Mouse (Mus musculus) limb, embryonic 12.5 days (tissue): ENCODE results near the gene Ccp110. TPM values are rescaled to one million over a fixed set of nuclear protein-coding genes. Genes with fewer than 3 reads are reported as not detected.

Experiments
- ATAC-seq: fragments of 200-750 bp; cut with Nextera tagmentation; 2 replicates; pipeline ENCODE4 v1.8.0; 2017; ENCODE audit warnings: low read depth, moderate TSS enrichment; ENCODE audit not compliant: insufficient number of reproducible peaks, insufficient read depth, low FRiP score, low TSS enrichment
- H3K27ac ChIP-seq: fragments of 300-500 bp; sonication (generic); 2 replicates; pipeline ENCODE4 v1.5.1; 2016; ENCODE audit warnings: mild to moderate bottlenecking, moderate library complexity
- H3K27me3 ChIP-seq: fragments of 300-500 bp; sonication (generic); 2 replicates; pipeline ENCODE4 v1.6.1; 2016; ENCODE audit warnings: mild to moderate bottlenecking, moderate library complexity
- H3K36me3 ChIP-seq: fragments of 300-500 bp; sonication (generic); 2 replicates; pipeline ENCODE4 v1.6.1; 2016; ENCODE audit warnings: mild to moderate bottlenecking, moderate library complexity
- H3K4me1 ChIP-seq: fragments of 300-500 bp; sonication (generic); replicated peaks from 2 replicates; pipeline ENCODE4 v1.6.1; 2016
- H3K4me2 ChIP-seq: fragments of 300-500 bp; sonication (generic); 2 replicates; pipeline ENCODE4 v1.6.1; 2016; ENCODE audit warnings: mild to moderate bottlenecking, moderate library complexity
- H3K4me3 ChIP-seq: fragments of 300-500 bp; sonication (generic); replicated peaks from 2 replicates; pipeline ENCODE4 v1.5.1; 2016; ENCODE audit warnings: mild to moderate bottlenecking
- H3K9ac ChIP-seq: fragments of 300-500 bp; sonication (generic); replicated peaks from 2 replicates; pipeline ENCODE4 v1.6.1; 2016; ENCODE audit warnings: mild to moderate bottlenecking, moderate library complexity
- H3K9me3 ChIP-seq: fragments of 300-500 bp; sonication (generic); 2 replicates; pipeline ENCODE4 v1.6.1; 2016; ENCODE audit warnings: mild to moderate bottlenecking, moderate library complexity
- WGBS: fragments of 180-500 bp; shearing (Covaris S2); methylation state at CpG from one replicate; pipeline ENCODE4 v1.1.7; 2016; 5-methylcytosine and 5-hydroxymethylcytosine counted together
- polyA plus RNA-seq: library from polyadenylated mRNA; unstranded; fragments of >200 nt; fragmentation: Nextera tagmentation; extraction: Ambion mirVana; gene quantifications from 2 replicates; pipeline ENCODE4 v1.2.1, GENCODE M21; 2016

Gene Ccp110
- polyA plus RNA-seq = 31.8 and 33.2 TPM in 2 replicates

DNA sequence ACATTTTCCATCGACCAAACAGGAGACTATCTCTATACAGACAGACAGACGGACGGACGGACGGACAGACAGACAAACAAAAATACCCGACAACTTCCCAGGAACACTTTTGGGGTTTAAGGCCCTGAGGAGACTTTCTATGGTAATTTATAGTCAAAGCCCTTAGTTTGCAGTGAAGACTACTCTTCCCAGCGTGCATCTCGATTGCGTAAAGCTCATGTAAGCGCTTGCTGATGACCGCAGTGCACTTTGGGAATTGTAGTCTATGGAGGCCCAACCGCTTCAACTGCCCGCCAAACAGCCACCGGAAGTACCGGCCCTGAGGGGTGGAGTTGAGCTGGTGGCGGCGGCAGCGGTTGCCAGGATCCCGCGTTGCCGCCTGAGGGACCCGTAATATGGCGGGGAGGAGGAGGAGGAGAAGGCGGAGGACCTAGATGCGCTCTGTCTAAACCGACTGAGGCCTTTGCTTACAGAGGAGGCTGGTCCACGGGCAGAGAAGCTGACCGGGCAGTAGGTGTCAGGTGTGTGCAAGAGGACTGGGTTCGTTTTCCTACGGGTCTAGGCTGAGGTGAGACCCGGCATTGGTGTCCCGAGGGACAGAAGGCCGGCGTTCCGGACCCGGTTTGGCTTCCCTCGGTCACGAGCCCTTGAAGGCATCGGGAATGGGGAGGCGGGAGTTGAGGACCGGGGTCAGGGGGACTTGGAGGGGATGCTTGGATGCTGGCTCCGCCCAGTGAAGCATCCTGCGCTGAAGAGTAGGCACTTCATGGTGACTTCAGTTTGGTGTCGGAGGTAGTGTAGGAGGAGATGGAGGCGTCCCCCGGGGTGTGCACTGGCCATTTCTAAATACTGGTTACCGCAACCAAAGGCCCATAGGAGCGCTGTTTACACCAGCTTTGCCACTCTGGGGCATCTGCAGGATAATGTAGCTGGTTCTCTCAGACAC is at the start of gene Ccp110:
Gene Ccp110 (plus strand): TSS at position 325 of the 946 bp plus-strand sequence.
- WGBS = under 1% methylated on average over 48 of the region's 48 CpGs
- Histone ChIP-seq H3K4me1 (peaks cover 10% of the 10 kb centered on the region), H3K4me3 (peak within 1 kb of the TSS; percentile 67), H3K36me3 (peaks cover 11% of the 10 kb centered on the region; the same call in 1 of the 2 replicates), H3K27ac (no peak within 1 kb of the TSS), H3K4me2 (peak within 1 kb of the TSS; percentile 53), H3K9ac (peak within 1 kb of the TSS; percentile 72), H3K27me3 (no peaks in the 10 kb centered on the region), H3K9me3 (no peaks in the 10 kb centered on the region)
- peak; percentile 95 for ATAC-seq

DNA sequence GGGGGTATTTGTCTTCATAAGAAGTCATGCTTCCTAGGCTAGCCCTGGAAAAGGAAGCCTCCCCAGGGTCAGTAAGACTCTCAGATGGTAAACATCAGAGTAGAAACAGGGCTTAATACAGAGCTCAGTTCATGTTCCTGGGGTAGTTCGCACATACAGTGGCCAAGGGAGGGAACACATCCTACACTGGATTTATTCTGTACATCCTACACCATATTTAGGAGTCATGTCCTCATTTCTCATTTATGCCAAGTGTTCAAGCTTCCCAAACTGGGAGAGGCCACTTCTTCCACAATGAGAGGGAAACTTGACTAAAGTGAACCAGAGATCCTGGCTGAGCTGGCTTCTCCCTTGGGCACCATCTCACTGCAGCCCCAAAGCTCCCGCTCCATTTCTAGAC is 44.6 kb upstream of the Ccp110 start:
- no peak for ATAC-seq
- Histone ChIP-seq H3K36me3 (no peaks in the 10 kb centered on the region), H3K4me3 (no peak overlapping the region), H3K9me3 (peaks cover 9% of the 10 kb centered on the region; the same call in 1 of the 2 replicates), H3K27ac (no peak overlapping the region), H3K4me1 (no peaks in the 10 kb centered on the region), H3K27me3 (no peaks in the 10 kb centered on the region), H3K9ac (no peak overlapping the region), H3K4me2 (no peak overlapping the region)
- WGBS = 94% methylated on average over 2 of the region's 2 CpGs

DNA sequence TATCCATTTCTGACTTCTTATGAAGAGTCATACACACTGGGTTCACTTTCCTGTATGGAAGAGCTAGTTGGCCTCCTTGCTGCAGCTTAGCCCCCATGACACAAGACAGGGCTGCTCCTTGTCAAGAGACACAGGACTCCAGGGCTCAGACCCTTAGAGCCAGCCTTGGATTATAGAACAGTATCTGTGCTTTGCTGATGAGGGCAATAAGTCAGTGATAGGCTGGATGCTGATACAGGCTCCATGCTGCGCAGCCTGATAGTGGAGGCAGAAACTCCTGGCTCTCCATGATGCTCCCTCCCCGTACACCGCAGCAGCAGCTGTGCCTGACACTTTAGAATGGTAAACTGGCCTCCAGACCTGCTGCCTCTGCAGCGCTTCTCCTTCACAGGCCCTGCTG is 42.2 kb upstream of the Ccp110 start:
- no peak for ATAC-seq
- 64% methylated on average over 4 of the region's 4 CpGs for WGBS
- Histone ChIP-seq H3K9ac (no peak overlapping the region), H3K27me3 (no peaks in the 10 kb centered on the region), H3K27ac (no peak overlapping the region), H3K4me1 (no peaks in the 10 kb centered on the region), H3K4me3 (no peak overlapping the region), H3K4me2 (no peak overlapping the region), H3K36me3 (no peaks in the 10 kb centered on the region), H3K9me3 (no peaks in the 10 kb centered on the region)

DNA sequence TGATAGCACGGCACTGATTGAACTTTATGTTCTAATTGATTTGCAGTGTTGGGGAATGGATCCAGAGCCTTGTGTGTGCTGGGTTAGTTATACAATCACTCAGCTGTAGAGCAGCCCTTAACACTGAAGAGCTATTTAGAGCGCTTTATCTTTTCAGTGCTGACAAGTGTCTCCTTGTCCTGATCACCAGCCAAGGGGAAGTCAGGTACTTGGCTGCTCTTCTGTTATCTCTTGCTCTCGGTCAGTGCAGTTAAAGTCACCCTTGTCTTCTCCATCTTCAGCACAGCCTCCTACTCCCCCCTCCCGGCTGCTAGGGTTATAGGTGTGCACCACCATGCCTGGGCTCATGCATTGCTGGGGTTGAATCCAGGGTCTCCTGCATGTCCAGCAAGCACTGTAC is 35.5 kb upstream of the Ccp110 start:
- no peak overlapping the region for H3K4me3 ChIP-seq
- 90% methylated on average over 4 of the region's 4 CpGs for WGBS
- no peaks in the 10 kb centered on the region for H3K4me1 ChIP-seq
- no peaks in the 10 kb centered on the region for H3K27me3 ChIP-seq
- no peak for ATAC-seq
- H3K9me3 ChIP-seq = no peaks in the 10 kb centered on the region
- H3K9ac ChIP-seq = no peak overlapping the region
- H3K36me3 ChIP-seq = no peaks in the 10 kb centered on the region
- no peak overlapping the region for H3K27ac ChIP-seq
- H3K4me2 ChIP-seq = no peak overlapping the region

DNA sequence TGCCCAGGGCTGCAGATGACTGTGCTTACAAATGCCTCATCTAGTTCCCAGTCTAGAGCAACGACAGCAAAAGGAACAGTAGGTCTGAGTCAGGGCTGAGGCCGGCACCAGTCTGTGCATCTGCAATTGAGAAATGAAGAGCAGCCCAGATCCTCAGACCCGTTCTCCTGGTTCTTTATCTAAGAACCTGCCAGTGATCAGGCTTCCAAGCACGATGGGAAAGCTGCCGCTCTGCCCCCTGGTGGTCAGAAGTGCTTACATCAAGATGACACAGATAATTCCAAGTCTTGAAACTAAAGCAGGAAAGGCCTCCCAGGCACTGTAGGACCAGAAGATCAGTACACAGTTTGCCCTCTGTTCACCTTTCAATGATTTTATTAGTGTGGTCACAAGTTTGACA is 24.2 kb upstream of the Ccp110 start:
- Histone ChIP-seq H3K4me1 (no peaks in the 10 kb centered on the region), H3K4me3 (no peak overlapping the region), H3K27me3 (no peaks in the 10 kb centered on the region), H3K27ac (no peak overlapping the region), H3K4me2 (no peak overlapping the region), H3K9me3 (no peaks in the 10 kb centered on the region), H3K36me3 (peaks cover 55% of the 10 kb centered on the region), H3K9ac (no peak overlapping the region)
- 28% methylated on average over 5 of the region's 5 CpGs for WGBS
- ATAC-seq = 0 out of 2 replicates have a peak, but pooled peaks have one; percentile 38

DNA sequence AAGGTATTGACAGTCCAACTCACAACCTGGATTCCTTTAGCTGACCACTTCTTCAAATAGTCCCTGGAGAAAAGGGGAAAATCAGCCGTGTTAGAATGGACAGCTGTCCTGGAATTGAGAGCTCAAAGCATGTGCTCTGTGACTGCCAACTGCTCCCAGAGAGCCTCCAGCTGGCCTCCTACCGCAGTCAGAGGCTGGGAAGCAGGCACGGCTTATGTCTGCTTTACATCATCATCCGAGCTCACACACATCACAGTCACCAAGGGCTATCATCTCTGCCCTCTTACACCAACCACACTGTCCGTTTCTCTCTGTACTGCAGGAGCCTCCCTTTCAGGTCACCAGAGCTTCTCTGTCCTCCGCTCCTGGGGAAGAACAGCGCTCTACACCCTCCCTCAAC is 23.3 kb upstream of the Ccp110 start:
- Histone ChIP-seq H3K4me1 (no peaks in the 10 kb centered on the region), H3K27me3 (no peaks in the 10 kb centered on the region), H3K27ac (no peak overlapping the region), H3K4me2 (no peak overlapping the region), H3K36me3 (peaks cover 64% of the 10 kb centered on the region), H3K4me3 (no peak overlapping the region), H3K9me3 (no peaks in the 10 kb centered on the region), H3K9ac (0 out of 2 replicates have a peak overlapping the region, but pooled peaks have one; percentile 5)
- no peak for ATAC-seq
- 87% methylated on average over 7 of the region's 7 CpGs for WGBS

DNA sequence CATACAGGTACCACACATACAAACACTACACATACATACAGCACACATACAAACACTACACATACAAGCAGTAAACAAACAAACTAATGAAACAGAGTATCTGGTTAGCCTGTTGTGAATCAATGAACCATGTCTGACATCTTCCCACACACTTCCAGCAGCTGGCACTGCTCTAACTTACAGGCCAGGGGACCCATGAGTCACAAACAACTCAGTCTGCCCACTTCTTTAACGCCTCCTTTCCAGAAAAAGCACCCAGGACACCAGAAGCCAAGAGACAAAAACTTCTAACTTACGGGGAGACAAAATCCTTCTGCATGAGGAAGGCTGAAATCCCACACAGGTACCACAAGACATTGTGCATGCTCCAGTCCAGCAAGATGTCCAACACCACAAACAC is 21.1 kb upstream of the Ccp110 start:
- no peaks in the 10 kb centered on the region for H3K9me3 ChIP-seq
- no peak overlapping the region for H3K4me3 ChIP-seq
- H3K27ac ChIP-seq = no peak overlapping the region
- 92% methylated on average over 2 of the region's 2 CpGs for WGBS
- H3K4me2 ChIP-seq = no peak overlapping the region
- no peaks in the 10 kb centered on the region for H3K4me1 ChIP-seq
- H3K9ac ChIP-seq = no peak overlapping the region
- ATAC-seq = no peak
- H3K36me3 ChIP-seq = peaks cover 84% of the 10 kb centered on the region
- H3K27me3 ChIP-seq = no peaks in the 10 kb centered on the region

DNA sequence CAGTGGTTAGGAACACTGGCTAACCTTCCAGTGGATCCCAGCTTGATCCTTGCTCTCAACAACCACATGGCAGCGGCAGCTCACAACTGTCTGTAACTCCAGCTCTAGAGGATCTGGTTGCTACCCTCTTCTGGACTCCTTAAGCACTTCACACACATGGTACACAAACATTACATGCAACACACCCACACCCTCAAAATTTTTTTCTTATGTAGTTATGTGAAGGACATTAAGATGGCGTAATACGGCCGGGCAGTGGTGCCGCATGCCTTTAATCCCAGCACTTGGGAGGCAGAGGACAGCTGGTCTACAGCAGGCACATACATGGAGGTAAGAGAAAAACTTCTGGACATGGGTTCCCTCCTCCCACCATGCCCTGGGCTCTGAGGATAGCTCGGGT is 16.2 kb upstream of the Ccp110 start:
- H3K9me3 ChIP-seq = no peaks in the 10 kb centered on the region
- H3K4me2 ChIP-seq = no peak overlapping the region
- no peak overlapping the region for H3K4me3 ChIP-seq
- WGBS = 92% methylated on average over 6 of the region's 6 CpGs
- no peak overlapping the region for H3K9ac ChIP-seq
- H3K27ac ChIP-seq = no peak overlapping the region
- H3K27me3 ChIP-seq = no peaks in the 10 kb centered on the region
- ATAC-seq = no peak
- no peaks in the 10 kb centered on the region for H3K4me1 ChIP-seq
- H3K36me3 ChIP-seq = peaks cover 72% of the 10 kb centered on the region

DNA sequence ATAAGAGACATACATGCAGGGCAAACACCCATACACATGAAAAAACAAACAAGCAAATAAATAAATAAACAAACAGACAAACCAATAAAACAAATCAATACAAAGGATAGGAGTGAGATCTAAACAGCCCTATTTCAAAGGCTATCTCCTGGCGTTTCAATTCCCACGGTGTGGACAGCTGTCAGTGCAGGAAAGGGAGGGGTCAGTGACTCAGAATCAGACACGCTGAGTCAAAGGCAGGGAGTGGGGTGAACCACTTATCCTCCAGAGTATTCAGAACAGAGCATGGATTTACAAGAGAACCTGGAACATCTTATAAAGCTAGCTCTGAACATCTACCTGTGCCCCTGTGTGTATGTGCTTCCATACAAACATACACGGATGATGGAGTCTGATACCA is 15.2 kb upstream of the Ccp110 start:
- WGBS = 85% methylated on average over 4 of the region's 4 CpGs
- H3K36me3 ChIP-seq = peaks cover 66% of the 10 kb centered on the region
- no peak for ATAC-seq

DNA sequence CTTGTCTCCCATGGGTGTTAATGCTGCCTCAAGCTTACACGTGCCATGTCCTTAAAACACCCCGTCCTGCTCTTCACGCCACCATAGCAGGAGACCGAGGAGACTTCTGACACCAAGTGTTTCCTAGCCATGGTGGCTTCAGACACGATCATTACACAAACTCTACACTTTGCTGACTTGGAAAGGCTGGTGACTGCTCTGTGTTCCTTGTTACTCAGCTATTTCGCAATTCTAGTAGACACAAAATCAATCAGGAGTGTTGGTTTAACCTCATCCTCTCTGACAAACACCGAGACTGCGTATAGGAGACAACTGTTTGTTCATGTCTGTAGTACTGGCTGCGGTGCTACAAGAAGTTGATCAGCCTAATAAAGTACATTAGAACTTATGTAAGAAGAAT is 13.5 kb upstream of the Ccp110 start:
- no peak overlapping the region for H3K9ac ChIP-seq
- H3K4me3 ChIP-seq = no peak overlapping the region
- H3K4me1 ChIP-seq = peaks cover 6% of the 10 kb centered on the region
- no peaks in the 10 kb centered on the region for H3K27me3 ChIP-seq
- WGBS = 93% methylated on average over 9 of the region's 9 CpGs
- no peaks in the 10 kb centered on the region for H3K9me3 ChIP-seq
- no peak overlapping the region for H3K27ac ChIP-seq
- no peak overlapping the region for H3K4me2 ChIP-seq
- ATAC-seq = no peak
- peaks cover 50% of the 10 kb centered on the region for H3K36me3 ChIP-seq

More for the DNA sequence above, 15.2 kb upstream of the Ccp110 start:
- Histone ChIP-seq H3K4me3 (no peak overlapping the region), H3K27me3 (no peaks in the 10 kb centered on the region), H3K27ac (no peak overlapping the region), H3K4me1 (no peaks in the 10 kb centered on the region), H3K4me2 (no peak overlapping the region), H3K9ac (no peak overlapping the region), H3K9me3 (no peaks in the 10 kb centered on the region)

DNA sequence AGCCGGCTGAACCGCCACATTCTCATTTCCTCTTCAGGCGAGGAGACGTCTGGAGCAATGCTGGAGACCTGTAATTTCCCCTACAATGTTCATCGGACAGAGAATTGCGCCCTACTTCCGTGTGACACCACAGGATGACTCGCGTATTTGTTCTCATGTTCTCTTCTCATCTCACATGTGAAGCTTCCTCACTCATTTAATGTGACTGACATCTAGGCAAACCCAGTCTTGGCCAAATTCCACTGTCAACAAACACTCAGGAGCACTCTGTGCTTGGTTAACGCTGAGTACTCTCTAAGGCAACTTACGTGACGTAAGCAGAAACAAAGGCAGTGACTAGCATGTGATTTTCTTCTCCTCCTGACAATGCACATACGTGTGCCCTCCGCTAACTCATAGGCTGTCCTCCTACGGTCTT is 9.2 kb upstream of the Ccp110 start:
- Histone ChIP-seq H3K36me3 (peaks cover 11% of the 10 kb centered on the region; the same call in 1 of the 2 replicates), H3K9me3 (no peaks in the 10 kb centered on the region), H3K4me2 (no peak overlapping the region), H3K4me3 (no peak overlapping the region), H3K9ac (no peak overlapping the region), H3K27ac (no peak overlapping the region), H3K4me1 (peaks cover 16% of the 10 kb centered on the region), H3K27me3 (no peaks in the 10 kb centered on the region)
- no peak for ATAC-seq
- WGBS = 95% methylated on average over 15 of the region's 15 CpGs
